Mouse (Mus musculus): ENCODE measurements at regions not wholly inside any gene's neighbourhood (a gene's known extent, or its start where the extent isn't known, plus 50 kb on each side); places are given as distances from the start of the nearest gene placed in this dataset.

DNA sequence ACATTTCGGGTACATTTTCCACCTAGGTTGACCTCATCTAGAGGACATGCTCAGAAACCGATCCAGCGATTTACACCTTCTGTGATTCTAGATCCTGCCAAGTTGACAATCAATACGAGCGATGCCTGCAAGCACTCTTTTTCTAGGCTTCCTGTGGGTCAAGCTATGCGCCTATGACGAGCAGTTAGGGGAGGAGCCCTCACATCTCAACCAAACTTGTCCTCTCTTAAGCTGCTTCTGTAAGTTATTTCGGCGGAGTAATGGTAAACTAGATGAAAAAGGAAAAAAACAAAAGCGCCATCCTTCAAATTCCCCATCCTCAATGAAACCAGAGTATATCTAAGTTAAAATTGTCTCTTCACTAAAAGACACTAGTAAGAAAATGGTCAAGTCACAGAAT lies 858.5 kb downstream of the Zfp704 start:
- ATAC-seq (replicated peaks; ENCODE audit: low FRiP score, low TSS enrichment, poor library complexity, severe bottlenecking): no peak

DNA sequence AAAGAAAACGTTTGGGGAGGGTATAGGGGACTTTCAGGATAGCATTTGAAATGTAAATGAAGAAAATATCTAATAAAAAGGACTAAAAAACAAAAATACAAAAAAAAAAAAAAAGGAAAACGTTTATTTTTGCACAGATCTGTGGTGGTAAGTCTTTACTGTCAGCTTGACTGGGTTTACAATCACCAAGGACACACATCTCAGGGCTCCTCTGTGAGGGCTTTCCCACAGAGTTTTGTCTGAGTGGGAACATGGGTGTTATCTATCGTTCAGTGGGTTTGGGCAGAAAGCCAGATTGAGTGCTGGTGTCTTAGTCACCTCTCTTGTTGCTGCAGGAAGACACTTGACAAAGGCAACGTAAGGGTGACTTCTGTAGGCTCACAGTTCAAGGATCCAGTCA lies 859.0 kb downstream of the Zfp704 start:
- ATAC-seq (replicated peaks; ENCODE audit: low FRiP score, low TSS enrichment, poor library complexity, severe bottlenecking): peak; percentile 93

DNA sequence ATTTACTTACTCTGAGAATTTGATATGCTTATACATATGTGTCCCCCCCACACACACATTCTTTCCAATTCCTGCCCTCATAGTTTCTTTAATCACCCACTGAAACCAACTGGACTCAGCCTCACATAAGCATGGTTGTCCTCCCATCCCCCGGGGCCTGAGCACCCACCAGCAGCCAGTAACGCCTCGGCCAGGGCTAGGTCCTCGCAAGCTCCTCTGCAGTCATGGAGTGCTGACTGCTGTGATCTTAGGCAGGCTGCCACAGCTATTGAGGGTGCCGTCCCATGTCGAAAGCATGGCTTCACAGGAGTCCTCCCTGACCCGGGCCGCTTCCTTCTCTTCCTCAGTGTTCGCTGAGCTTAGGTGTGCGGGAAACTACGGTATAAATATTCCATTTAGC lies 859.7 kb downstream of the Zfp704 start:
- ATAC-seq (replicated peaks; ENCODE audit: low FRiP score, low TSS enrichment, poor library complexity, severe bottlenecking): no peak

DNA sequence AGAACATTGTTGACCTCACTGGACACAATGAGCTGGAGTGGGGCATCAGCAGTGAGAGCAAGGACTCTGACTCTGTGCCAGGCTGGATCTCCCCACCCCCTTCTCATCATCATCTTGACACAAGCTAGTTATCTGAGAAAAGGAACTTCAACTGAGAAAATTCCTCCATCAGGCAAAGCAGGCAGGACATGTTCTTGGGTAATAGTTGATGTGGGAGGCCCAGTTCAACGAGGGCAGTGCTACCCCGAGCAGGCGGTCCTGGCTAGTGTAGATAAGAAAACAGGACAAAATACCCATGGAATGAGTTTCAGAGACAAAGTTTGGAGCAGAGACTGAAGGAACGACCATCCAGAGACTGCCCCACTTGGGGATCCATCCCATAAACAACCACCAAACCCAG lies 862.7 kb downstream of the Zfp704 start:
- no peak for ATAC-seq (replicated peaks; ENCODE audit: low FRiP score, low TSS enrichment, poor library complexity, severe bottlenecking)

DNA sequence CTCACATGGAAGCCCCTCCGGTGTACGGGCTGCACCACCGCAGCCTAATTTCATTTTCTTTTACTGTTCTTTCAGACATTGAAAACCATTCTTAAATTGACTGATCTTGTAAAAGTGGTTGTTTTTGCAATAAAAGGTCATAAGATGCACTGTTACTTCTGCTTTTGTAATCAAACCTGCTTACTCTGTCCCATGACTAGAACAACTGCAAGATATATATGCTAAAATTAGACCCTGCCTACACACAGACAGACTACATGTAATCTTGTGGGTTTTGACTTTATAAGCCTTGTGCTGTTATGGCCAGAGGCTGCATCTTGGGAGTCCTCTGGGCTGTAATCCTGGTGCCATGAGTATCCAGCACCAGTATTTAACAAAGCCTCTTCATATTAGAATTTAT lies 863.2 kb downstream of the Zfp704 start:
- no peak for ATAC-seq (replicated peaks; ENCODE audit: low FRiP score, low TSS enrichment, poor library complexity, severe bottlenecking)

DNA sequence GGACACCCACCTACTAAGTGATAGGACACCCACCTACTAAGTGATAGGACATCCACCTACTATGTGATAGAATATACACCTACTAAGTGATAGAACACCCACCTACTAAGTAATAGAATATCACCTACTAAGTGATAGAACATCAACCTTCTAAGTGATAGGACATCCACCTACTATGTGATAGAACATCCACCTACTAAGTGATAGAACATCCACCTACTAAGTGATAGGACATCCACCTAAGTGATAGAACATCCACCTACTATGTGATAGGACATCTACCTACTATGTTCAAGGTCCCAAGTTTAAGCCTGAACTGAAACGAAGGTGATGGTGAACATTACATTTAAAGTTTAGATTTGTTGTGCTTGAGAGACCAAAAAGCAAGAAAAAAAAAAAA lies 863.8 kb downstream of the Zfp704 start:
- no peak for ATAC-seq (replicated peaks; ENCODE audit: low FRiP score, low TSS enrichment, poor library complexity, severe bottlenecking)

DNA sequence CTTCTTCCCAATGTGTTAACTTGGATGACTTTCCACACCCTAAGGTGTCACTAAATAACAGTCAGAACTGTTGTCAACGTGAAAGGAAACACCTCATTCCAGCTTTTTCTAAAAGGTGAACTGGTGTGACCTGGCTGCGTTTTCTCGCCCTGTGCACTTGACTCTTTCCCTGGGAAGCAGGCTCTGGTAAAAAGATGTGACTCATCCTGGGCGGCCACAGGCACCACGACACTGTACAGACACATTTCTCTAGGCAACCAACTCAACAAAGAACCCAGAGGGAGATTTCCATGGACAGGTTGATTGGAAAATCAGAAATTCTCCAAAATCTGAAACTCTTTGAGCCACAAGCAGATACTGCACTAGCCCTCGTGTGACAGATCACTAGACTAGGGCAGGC lies 865.0 kb downstream of the Zfp704 start:
- no peak for ATAC-seq (replicated peaks; ENCODE audit: low FRiP score, low TSS enrichment, poor library complexity, severe bottlenecking)

DNA sequence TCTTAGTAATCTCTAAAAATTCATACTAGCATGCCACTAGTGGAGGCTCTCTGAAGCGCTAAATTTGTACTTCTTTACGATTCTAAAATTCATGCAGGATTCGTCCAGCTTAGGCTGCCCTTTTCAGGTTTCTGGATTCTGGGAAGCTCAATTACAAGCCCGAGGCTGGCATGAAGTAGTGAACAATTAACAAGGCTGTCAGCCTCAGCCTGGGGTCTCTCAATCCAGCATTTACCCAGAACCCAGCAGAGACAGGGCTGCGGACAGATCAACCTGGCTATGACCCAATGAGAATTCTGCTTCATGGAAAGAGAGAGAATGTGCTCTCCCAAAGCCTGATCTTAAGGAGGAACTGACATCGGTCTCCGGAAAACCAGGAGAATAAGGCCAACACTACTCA lies 866.2 kb downstream of the Zfp704 start:
- no peak for ATAC-seq (replicated peaks; ENCODE audit: low FRiP score, low TSS enrichment, poor library complexity, severe bottlenecking)

DNA sequence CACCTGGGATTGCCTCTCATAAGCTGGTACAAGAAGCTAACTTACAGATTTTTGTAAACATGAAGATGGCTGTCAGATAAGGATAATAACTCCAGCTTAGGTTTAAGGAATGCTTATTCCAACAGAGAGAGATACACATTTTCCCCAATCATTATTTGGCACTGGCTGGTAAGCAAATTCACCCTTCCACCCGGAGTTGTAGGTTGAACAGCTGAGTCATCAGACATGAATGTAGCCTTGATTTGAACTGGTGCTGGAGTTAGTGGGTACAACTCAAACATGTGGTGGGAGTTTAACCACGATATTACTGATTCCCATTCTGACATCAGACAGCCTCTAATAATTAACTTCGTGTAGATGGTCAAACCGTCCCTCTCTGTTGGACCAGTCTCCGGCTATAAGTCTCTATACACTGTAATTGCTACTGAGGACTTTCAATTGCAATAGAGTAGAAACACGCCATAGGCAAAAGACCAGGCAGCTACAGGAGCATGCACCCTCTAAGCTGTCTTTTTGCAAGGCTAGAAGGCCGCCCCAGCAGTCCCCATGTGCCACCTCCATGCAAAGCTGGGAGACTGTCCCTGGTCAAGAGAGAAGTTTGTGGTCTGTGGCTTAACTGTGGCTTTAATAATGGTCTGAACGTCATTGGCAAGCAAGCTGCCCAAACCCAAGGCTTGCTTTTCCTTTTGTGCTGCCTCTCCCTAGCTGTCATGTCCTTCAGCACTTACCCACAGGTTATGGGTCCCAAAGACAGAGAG lies 868.4 kb downstream of the Zfp704 start:
- ATAC-seq (replicated peaks; ENCODE audit: low FRiP score, low TSS enrichment, poor library complexity, severe bottlenecking): no peak

DNA sequence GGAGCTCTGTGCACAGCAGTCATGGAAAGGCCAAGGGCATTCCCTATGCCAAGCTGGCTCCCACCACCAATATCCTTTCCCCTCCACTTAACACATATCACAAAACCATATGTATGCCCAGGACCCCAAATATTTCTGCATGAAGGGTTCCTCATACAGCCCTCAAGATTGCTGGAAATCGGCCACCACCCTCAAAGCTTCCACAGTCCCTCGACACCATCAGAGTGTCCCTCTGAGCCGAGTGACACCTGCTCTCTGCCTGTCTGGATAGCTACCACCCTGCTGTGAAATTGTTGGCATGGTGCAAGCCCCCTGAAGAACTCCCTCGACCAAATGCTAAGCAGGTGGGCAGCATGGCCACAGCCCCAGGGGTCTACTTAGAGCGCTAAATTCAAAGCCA lies 869.2 kb downstream of the Zfp704 start:
- ATAC-seq (replicated peaks; ENCODE audit: low FRiP score, low TSS enrichment, poor library complexity, severe bottlenecking): no peak

DNA sequence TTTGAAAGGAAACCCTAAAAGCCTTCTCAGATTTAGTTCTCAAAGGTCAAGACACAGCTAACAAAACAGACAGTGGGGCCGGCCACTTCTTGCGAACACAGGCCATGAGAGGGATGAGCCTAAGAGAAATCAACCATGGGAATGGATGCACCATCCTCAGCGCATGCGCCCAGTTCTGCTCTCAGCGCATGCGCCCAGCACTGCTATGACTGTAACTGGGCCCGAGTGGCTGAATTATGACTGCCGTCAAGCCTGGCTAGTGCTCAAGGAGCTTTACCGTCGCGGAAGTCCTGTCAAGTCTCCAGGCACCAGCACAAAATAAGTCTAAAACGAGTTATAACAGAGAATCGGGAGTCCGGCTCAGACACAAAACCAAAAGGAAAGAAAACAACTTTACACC lies 870.6 kb downstream of the Zfp704 start:
- no peak for ATAC-seq (replicated peaks; ENCODE audit: low FRiP score, low TSS enrichment, poor library complexity, severe bottlenecking)

DNA sequence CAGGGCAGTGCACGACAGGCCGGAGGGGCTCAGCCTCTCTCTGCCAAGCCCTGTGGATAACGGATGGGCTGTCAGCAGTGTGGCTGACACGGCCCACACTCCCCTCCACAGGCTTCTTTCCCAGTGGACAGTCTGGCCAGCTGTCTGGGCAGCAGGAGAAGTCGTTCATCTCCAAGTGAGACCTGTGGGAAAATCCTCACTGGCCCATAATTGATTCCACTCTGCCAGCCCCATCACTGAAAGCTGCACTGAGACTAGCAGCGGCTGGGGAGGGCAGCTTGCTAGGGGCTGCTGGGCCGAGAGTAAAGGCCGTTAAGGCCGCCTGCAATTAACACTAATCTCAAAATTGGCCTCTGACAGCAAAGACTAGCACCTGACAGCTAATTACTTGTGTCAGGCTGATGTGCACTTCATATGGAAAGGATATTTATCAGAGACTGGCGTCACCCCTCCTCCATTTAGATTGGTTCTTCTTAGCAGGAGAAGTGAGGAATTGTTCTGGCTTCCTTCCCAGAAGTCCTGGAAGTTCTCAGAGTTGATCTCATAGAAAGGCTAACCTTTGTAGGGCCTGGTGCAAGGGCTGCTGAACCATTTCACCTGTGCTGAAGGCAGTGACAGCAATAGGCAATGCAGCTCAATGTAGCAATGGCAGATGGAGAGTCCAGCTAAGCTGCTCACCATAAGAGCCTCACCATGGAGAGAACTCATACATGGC lies 873.5 kb downstream of the Zfp704 start:
- ATAC-seq (replicated peaks; ENCODE audit: low FRiP score, low TSS enrichment, poor library complexity, severe bottlenecking): no peak

DNA sequence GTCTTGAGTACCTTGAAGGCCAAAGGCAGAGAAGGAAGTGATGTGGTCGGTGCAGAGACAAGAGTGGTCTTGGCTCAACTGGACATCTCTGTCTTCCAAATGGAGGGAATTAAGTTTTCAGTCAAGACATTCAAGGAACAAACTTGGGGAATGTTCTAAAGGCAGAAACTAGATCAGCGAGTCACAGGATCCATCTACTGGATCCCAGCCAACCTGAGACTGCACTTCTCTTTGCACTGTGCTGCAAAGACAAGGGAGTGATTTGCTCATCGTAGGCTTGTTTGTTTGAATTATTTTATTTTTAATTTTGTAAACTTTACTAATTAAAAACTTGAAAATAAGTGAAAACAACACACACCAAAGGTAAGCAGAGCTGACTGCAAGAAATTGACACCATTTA lies 875.8 kb downstream of the Zfp704 start:
- ATAC-seq (replicated peaks; ENCODE audit: low FRiP score, low TSS enrichment, poor library complexity, severe bottlenecking): no peak

DNA sequence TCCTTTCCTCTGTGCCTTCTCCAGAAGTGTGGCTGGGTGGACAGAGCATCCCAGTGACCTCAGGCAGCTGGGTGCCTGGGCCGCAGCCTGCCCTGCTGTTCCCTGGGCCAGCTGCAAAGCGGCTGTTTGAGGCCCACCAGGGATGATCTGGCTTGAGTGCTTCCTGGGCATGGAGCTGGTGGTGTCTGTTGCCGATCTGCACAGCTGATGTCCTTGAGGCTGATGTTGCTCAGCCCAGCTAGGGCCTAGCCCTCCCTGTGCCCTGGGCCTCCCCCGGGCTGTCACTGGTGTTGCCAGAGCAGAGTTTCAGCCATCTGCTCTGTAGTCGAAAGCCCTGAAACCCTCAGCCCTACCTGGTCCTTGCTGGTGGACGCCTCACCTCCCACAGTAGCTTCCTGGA lies 878.5 kb downstream of the Zfp704 start:
- ATAC-seq (replicated peaks; ENCODE audit: low FRiP score, low TSS enrichment, poor library complexity, severe bottlenecking): no peak

DNA sequence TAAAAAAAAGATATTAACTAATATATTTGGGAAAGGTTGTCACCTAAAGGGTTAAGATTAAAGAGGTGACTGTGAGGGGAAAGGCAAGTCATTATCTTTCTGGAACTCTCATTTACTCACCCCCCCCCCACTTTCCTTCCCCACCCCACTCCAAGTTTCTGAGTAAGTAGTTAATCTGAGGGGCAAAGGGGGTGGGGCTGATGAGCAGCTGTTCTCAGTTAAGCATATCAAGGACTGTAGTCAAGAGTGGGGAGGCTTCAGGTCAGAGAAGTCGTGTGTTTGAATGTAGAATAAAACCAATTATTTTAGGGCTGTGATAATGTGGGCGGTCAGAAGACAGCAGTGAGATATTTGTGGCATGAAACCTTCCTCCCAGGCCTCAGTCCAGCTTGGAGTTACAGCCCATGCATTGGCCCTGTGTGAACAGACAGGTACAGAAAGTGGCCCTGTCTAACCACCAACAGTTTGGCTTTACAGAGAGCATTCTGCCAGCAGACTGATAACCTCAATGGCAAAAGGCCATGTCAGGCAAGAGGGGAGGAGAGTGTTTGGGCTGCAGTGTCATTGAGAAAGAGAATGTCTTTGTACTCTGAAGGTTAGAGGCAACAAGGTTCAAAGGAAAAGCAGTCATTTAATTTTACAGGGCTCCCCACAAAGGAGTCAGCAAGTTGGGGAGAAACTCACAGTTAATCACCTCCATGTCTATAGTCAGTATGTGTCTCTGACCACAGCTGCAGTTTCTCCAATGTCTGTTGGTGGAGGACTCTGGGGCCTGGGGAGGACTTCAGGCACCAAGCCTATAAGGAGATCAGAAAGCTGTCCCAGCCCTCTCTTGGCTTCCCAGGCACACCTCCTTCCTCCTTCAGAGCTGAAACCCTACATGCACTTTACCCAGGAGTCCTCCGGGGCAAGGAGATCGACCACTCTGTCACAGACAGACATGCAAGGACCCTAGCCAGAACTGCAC lies 888.0 kb downstream of the Zfp704 start:
- peak; percentile 92 for ATAC-seq (replicated peaks; ENCODE audit: low FRiP score, low TSS enrichment, poor library complexity, severe bottlenecking)

DNA sequence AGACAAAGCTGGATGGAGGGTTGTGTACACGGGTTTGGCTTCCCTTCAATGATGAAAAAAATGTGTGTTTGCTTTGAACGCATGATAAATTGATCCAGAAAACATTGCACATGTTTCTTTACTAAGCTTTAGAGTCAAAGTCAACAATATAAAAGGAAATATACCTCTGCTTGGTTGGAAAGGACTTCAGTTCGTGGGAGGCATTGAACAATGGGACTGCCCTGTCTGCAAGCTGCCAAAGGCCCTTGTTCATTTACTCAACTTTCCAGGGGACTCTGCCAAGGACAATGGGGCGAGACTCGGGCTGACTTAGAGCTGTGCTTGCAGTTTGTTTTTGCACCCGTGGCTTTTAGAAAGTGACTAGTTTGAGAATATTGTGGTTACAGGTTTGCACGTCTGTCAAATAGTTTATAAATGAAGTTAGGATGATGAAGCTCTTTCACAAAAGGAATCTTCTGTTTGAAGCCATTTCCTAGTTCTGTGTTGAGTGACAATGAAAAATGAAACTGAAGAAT lies 889.2 kb downstream of the Zfp704 start:
- ATAC-seq (replicated peaks; ENCODE audit: low FRiP score, low TSS enrichment, poor library complexity, severe bottlenecking): no peak

DNA sequence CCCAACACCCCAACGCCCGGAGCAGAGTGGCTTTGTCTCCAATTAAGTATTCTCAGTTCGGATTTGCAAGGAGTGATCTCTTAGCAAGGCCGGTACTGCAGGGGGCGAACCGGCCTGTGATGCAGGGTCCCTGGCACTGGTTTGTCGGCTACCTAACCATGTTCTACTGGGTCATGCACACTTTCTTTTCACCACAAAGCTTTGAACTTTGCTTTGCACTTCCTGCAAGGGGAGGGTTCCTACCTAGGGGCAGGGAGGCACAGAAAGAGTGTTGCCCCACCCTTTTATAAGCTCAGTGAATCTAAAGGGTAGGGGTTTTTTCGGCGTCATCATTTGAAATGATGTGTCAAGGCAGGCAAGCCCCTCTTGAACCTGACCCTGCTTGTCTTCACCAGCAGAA lies 891.7 kb downstream of the Zfp704 start:
- no peak for ATAC-seq (replicated peaks; ENCODE audit: low FRiP score, low TSS enrichment, poor library complexity, severe bottlenecking)

DNA sequence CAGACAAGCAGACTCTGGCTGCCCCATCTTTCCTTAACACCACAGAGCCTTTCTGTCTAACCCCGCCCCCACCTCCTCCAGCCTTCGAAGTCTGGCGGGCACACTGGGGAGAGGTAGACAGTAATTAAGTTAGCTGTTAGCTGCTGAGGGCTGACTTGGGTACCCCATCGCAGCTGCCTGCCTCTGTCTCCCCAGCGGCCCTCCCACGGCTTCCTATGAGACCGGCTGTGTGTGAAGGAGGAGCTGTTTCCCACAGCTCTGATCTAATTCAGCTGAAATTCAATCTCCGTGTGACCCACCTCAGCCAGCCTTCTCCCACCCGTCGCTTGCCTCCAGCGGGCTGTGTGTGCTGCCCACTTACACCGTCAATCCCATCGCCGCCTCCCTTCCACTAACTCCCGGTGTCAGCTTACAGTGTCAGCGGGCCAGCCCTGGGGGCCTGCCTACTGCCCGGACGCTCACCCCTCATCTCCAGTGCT lies 892.5 kb downstream of the Zfp704 start:
- peak; percentile 28; the same call in 1 of the 2 replicates for ATAC-seq (replicated peaks; ENCODE audit: low FRiP score, low TSS enrichment, poor library complexity, severe bottlenecking)
